Mouse (Mus musculus) CD4-positive, CD25-positive, alpha-beta regulatory T cell, adult 4 months (primary cell): ENCODE results near the gene Olfr1502. TPM values are rescaled to one million over a fixed set of nuclear protein-coding genes. Genes with fewer than 3 reads are reported as not detected.
"Not testable (repeated sequence)": the region's sequence is repeated elsewhere in the genome, so short reads cannot be mapped to it uniquely, and the experiment has no call there.

Experiments used
- ATAC-seq: one replicate; pipeline ENCODE4 v1.8.0; 2017
- polyA plus RNA-seq, 2 experiments: library from polyadenylated mRNA; unstranded; fragments of 100-300 nt; shearing (Covaris generic); gene quantifications; one replicate each; pipeline ENCODE4 v1.2.1; 2017

Olfr1502 gene
- not detected for polyA plus RNA-seq

DNA sequence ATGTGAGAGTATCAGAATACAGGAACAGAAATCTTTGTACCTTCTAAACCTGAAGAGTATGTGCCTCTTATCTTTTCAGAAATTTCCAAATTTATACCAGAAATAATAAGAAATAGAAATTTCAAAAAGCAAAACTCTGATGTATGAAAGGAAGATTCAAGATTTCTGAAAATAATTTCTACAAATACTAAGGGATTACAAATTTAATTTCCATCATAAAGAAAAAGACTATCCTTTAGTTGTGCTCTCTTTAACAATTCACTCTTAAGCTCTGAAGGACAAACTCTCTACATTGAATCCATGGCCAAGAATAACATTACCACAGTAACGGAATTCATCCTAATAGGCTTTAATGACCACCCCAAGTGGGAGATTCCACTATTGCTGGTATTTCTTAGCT, at the start of gene Olfr1502:
Olfr1502 (plus strand) TSS at position 301 of the 400 bp plus-strand sequence.
- no peak for ATAC-seq

DNA sequence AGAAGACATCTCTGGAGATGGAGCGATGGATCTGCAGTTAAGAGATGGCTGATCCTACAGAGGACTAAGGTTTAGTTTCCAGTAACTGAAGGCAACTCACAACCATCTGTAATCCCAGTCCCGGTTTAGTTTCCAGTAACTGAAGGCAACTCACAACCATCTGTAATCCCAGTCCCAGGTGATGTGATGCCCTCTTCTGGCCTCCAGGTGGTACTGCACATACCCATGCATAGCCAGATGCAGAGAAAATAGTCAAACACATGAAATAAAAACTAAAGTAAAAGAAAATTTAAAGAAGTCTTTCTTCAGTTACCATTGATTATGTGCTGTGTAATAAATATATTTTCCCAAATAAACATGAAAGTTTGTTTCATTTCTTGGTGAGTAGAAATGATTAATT, 48.8 kb upstream of the Olfr1502 start:
- no peak for ATAC-seq

DNA sequence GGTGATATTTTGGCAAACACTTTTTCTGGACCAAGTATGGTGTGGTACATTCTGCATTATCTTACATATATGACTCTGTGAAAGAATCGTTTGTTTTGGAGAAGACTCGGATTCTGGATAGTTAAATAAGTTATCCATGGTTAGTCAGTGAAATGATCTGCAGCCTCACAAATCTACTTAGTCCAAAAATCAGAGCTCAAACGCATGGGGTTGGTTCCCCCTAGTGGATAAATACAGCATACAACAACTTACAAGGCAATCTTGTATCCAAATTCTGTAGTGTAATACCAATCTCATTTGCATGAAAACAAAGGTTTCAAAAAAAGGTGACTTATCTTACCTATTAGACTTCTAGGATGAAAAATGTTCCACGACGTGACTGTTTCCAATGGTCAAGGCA, 42.8 kb upstream of the Olfr1502 start:
- no peak for ATAC-seq

DNA sequence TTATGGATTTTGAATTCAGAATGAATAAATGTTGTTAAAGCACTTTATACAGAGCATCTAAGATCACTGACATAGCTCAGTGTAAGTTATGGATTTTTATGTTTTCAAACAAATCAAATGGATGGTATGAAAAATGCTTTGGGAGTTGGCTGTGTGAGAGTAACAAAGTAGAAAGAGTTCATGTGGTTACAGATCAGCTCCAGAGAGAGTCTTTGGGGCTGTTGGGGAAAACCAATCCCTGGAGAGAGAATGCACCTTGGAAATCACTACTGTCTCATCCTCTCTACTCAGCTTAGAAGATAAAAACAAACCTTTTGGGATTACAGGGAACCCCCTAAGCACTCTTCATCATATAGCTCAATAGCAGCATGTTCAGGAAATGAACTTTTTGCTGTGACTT, 42.2 kb upstream of the Olfr1502 start, which contains the start of gene Olfr1499:
Olfr1499 (minus strand) TSS at position 101 of the 400 bp plus-strand sequence.
- no peak for ATAC-seq

DNA sequence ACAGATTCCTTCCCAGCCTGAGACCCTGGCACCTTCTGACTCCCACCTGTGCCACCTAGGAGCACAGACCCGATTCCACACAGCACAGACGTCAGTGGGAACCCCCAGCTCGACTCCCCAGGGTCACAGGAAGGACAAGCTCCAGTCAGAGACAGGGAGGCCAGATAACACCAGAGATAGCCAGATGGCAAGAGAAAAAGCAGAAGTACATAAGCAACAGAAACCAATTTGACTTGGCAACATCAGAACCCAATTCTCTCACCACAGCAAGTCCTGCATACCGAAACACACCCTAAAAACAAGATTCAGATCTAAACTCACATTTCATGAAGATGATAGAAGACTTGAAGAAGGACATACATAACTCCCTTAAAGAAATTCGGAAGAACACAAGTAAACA, 40.7 kb upstream of the Olfr1502 start:
- no peak for ATAC-seq

DNA sequence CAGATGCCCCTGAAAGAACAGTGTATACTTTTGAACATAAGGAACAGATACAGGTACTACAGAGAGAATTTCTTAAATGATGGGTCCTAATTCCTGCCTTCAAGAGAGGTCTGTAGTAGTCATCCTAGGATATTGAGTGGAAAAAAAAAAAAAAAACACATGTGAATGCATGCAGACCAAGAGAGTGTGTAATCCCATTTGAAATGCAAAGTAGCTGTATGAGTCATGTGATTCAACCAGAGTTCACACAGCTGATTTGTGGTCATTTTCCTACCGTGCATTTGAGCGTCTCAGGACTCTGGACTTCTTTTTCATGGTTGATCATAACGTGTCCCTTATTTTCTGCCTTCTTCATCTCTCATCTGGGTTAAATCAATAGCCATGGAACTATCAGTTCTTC, 33.1 kb upstream of the Olfr1502 start:
- ATAC-seq = no peak

DNA sequence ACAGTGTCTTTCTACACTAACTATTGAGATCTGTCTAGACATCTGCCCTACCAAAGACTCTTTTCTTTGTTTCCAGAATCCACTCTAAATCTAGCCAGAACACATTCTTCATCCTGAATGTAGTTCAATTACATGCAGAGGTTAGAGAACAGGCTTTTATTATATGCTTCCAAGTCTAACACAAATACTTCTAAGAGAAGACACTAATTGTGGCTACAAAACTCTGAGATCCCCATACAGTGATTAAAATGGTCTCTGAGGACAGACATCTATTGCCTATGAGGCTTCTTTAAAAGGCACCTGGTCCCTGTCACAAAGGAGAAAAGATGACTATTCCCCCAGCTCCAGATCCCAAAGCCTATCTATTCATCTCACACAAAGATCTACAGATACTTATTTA, 31.2 kb upstream of the Olfr1502 start, which contains the start of gene Olfr1500:
Olfr1500 (minus strand) TSS at position 101 of the 400 bp plus-strand sequence.
- no peak for ATAC-seq

DNA sequence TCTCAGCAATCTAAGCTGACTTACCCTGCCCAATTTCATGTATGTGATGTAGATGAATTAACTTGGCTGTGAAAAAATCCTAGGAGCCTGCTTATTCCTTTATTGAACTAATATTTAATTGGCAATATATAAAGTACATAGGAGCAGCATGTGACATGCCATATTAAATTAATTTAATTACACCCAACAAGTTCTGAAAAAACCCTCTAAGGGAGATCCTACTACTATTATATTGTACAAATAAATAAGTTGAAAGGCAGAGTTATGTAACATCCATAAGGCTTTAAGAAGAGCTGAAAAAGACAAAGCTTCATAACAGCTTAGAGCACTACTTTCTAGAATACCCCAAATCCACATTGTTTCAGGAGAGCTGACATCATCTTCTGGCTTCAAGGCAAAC, 11.0 kb upstream of the Olfr1502 start, which contains the start of gene Olfr1501:
Olfr1501 (minus strand) TSS at position 101 of the 400 bp plus-strand sequence.
- not testable (repeated sequence) for ATAC-seq

DNA sequence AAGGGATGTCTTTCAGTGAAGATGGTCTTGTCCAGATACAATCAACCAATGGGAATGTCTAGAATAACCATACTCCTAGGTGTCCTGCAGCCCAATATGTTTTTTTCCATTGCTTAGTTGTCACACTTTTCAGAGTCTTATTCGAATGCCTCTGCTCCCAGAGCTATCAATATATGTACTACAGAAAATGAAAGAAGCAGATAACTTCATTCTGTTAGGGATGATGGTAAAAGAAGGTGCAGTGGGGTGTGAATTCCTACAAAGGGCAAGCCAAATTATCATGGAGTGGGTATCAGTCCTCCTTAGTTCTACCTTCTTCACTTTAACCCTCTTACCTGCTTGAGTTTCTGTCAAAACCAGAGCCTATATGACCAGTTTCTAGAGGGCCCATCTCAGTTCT, 36.2 kb downstream of the Olfr1502 start, which contains the start of gene Olfr1504:
Olfr1504 (minus strand) TSS at position 101 of the 400 bp plus-strand sequence.
- ATAC-seq = no peak

Other genes with a start within 250 kb of the Olfr1502 start
- not detected for gene Olfr1487, start 244.4 kb upstream of the Olfr1502 start, polyA plus RNA-seq
- gene Olfr1489, start 230.2 kb upstream of the Olfr1502 start, polyA plus RNA-seq = under 1 TPM in 1 of 2 experiments, not detected in 1; 0.05 TPM
- not detected for gene Olfr1490, start 210.7 kb upstream of the Olfr1502 start, polyA plus RNA-seq
- under 1 TPM in 1 of 2 experiments, not detected in 1; 0.46 TPM for gene Olfr1491, start 164.5 kb upstream of the Olfr1502 start, polyA plus RNA-seq
- gene Olfr1493-ps1, start 138.5 kb upstream of the Olfr1502 start, polyA plus RNA-seq = not detected
- not detected for gene Olfr1494, start 122.1 kb upstream of the Olfr1502 start, polyA plus RNA-seq
- gene Olfr1495, start 97.2 kb upstream of the Olfr1502 start, polyA plus RNA-seq = not detected
- gene Olfr1496, start 83.9 kb upstream of the Olfr1502 start, polyA plus RNA-seq = not detected
- gene Olfr1497, start 63.6 kb upstream of the Olfr1502 start, polyA plus RNA-seq = not detected
- not detected for gene Olfr1499, start 42.3 kb upstream of the Olfr1502 start, polyA plus RNA-seq
- gene Olfr1500, start 31.3 kb upstream of the Olfr1502 start, polyA plus RNA-seq = under 1 TPM in 1 of 2 experiments, not detected in 1; 0.35 TPM
- gene Olfr1501, start 11.1 kb upstream of the Olfr1502 start, polyA plus RNA-seq = not detected
- gene Olfr1504, start 36.1 kb downstream of the Olfr1502 start, polyA plus RNA-seq = not detected
- gene Olfr1505, start 51.7 kb downstream of the Olfr1502 start, polyA plus RNA-seq = under 1 TPM in 1 of 2 experiments, not detected in 1; 0.12 TPM